Mouse (Mus musculus): ENCODE data around the gene Edem3.
"Not testable (repeated sequence)": the region's sequence is repeated elsewhere in the genome, so short reads cannot be mapped to it uniquely, and the experiment has no call there.

Edem3 gene

DNA sequence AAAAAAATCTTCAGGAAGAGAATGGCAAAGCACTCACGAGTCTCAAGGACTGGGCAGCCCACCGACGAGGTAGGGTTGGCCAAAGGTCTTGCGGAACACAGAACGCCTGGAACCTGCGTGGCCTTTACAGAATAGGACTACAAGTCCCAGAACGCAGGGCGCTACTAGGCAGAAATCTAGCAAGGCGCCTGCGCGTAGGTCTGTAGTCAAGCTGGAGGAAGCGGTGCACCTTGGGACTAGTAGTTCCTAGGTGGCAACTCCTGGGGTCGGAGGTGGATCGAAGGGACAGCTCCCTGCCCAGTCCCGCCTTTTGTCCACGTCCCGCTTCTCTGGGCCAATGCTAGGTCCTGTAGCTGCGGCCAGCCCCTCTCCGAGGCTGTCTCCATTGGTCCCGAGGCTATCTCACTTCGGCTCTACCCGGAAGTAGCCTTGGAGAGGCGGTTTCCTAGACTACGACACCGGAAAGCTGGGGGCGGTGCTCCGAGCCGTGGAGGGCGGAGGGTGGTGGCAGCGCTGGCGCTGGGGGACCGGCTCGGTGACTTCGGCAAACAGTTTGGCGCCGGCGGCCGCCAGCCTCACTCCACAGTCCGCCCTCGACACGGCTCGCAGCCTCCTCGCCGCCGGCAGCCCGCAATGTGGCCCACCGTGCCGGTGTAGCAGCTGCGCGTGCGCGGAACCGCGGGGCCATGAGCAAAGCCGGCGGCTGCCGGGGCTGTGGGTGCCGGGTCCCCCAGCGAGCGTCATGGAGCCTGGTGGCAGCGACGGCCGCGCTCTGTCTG is at the start of gene Edem3:
Gene Edem3, plus strand, starts transcription at position 491 of the 779 bp plus-strand sequence.
- DNase-seq, result peak; percentile 99 to 100

DNA sequence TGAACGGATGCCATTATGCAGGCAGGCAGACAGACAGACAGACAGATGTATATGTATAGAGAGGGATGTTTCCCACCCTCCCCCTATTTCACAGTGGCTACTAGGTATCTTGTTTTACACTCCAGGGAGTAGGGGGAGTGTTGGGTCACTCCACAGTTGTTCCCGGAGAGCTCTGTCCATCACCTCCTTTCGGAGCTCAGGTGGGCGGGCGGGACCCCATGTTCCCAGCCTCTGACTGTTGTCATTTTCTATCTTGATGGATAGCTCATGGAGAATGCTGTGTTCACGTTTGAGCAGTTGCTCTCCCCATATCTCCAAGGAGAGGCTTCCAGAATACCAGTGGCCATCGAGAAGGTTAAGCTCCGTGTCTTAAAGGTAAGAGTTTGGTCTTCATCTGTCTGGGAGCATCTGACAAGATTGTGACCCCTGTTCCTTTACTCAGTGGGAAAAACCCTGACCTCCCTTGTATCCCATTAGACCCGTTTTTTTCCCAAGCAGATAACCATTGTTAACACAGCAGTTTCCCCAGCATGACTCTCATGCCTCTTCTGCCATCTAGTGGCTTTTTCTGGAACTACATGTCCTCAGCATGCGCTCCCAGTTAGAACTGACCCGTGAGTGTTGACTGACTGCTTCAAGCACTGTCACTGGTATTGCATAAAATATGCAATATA is 49.3 kb upstream of the Edem3 start:
- peak; percentile 64 to 90 for DNase-seq

DNA sequence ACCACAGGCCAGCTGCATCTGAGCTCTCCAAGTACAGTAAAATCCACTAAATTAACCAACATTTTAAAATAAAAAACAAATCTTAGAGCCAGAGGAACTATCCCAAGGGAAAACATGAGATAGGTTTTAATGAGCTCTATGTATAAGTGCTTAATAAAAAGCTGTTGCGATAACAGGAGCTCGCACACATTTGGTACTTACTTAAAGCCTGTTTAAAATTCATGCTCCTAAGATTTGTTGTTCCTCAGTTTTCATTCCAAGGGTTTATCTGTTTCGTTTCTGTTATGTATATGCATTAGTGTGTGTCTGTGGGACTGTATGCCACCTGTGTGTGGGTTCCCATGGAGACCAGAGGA is 48.8 kb upstream of the Edem3 start:
- DNase-seq, result no peak

DNA sequence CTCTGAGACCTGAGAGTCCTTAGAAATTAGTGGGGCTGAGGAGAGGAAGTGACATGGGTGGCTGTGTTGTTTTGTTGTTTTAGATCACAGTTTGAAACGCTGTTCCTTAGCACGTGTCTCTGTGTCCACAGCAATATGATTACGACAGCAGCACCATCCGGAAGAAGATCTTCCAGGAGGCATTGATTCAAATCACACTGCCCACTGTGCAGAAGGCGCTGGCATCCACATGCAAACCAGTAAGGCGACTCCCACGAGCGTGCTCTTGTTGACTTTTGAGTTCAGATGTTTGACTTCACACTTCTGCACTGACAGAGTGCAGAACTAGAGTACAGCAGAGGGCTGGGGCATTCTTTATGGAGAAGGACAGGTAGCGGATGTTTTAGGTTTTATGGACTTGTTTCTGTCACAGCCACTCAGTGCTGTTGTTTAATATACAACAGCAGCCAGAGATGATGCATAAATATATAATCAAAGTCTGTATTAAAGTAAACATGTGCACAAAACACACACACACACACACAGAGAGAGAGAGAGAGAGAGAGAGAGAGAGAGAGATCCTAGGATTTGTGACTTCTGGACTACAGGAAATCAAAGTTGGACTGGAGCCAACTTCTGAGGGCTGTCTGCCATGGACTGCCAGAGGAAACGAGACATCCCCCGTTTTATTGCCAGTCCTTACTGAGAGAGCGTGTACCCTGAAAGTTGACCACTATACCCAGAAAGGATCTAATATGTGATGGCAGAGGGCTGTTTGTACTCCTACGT is 46.0 kb upstream of the Edem3 start:
- DNase-seq, result peak; percentile 63 to 73

DNA sequence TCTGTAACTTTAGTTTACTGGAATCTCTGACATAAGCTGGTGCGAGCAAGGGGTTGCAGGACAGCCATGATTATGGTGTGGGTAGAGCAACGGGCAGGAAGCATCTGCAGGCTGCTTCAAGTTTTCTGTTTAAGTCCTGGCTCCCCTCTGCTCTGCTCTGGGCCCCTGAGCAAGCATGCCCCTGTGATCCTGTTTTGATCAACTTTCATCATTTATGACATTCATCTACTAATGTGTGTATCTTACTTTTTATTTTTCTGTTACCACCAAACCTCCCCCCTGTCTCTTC is 45.5 kb upstream of the Edem3 start:
- DNase-seq, result no peak

DNA sequence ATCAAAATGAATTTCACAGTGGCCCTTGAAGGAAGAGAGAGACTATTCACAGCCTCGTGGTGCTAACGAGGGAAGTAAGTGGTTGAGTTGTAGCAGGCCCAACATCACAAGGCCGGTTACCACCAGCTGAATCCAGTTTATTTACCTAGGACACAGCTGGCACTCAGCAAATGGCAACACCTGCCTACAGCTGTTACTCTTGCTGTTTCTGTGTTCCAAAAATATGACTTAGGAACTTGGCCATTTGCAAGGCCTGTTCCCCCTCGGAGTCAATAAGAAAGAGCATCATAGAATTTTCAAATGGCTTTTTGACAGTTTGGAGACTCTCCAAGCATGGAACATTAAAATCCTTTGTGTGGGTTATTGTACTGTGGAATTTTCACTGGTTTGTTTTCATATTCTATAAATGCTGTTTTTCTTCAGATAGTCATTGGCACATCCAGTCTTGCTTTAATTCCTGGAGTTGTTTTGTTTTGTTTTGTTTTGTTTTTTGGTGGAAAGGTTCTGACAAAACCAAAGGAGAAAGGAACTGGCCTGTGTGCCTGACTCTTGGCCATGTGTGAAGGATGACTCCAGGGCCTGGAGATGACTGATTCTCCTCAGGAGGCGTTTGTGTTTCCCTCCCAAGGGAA is 44.6 kb upstream of the Edem3 start:
- peak; percentile 34 to 59 for DNase-seq

DNA sequence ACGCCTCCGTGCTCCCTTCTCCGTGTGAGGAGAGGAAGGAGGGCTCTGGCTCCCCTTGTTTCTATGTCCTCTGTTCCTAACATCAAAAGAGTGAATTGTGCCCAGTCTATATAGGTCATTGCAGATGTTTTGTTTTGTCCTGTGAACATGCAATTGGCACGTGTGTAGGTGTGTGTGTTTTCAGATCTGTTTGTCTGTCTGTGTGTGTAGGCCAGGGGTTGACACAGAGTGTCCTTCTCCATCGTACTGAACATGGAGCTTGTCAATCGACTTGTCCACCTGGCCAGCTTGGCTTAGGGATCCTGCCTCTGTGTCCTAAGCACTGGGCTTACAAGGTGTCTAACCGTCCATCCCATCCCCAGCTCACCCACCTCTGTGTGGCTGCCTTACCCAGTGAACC is 44.1 kb upstream of the Edem3 start:
- no peak for DNase-seq

DNA sequence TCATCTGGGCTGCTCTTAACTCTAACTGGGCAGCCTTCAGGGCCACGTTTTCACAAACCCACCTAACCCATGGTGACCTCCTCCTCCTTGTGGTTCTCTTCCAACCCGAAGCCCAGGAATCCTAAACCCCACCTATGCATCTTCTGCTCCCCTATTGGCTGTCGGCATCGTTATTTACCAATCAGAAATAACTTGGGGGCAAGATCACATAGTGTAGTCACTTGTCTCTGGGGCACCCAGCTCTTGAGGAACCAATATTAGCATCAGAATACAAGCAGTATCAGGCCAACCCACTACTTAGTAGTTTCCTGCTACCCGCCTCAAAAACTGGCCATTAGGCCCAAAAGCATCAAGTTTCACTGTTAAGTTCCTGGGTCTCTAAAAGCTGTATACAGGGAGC is 42.5 kb upstream of the Edem3 start:
- no peak for DNase-seq

DNA sequence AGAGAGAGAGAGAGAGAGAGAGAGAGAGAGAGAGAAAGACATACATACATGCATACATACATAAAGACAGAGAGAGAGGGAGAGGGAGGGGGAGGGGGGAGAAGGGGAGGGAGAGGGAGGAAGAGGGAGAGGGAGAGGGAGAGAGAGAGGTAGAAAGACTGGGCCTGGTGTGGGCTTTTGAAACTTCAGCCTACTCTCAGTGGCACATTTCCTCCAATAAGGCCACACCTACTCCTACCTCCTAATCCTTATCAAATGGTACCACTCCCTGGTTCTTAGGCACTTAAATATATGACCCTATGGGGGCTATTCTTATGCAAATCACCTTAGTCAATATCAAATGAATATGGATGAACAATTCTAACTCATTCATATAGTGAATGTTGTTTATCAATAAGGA is 41.5 kb upstream of the Edem3 start:
- DNase-seq, result no peak

DNA sequence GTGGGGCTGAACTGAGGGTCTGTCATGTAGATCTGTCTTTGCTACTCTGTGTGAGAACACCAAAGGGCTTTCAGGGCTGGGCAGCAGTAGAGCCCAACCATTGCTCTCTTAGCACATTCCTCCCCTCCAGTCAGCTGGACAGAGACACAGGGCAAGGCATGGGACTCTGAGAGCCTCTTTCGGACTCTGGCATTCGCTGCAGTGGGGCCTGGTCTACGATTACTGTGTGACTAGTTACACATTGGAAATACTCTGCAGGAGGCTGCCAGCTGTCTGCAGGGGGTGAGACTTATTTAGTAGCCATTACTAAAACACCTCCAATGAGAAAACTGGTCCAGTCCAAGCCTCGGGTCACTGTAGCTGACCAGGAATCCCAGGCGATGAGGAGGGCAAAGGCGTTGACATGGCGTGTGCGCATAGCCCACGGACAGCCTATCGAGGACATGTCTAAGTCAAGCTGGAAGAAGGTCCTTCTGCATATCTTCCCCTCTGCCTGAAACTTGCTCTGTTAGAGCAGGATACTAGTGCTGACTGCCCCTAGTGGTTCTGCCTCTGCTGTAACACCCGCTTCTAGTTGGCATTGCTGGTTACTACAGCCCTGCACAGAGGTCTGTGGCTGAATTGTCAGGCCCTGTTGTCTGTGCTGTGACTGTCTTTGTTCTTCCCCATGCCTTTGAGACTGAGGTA is 39.0 kb upstream of the Edem3 start:
- peak; percentile 76 to 93 for DNase-seq

DNA sequence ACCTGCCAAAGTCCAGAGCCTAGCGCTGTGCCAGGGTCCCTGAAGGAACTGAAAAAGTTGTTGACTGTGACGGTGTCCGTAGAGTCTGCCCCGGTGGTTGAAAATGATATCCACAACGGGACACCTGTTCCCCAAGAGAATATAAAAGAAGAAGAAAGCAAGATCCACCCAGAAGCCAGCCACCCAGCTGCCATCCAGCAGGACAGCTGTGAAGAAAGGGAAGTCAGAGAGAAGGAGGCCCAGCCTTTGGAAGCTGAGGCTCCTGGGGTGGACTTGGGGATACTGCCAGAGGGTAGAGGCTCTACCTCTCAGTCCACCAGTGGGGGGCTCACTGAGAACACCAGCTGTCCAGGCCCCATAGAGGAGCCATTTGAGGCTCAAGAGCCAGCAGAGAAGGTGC is 37.5 kb upstream of the Edem3 start:
- no peak for DNase-seq

DNA sequence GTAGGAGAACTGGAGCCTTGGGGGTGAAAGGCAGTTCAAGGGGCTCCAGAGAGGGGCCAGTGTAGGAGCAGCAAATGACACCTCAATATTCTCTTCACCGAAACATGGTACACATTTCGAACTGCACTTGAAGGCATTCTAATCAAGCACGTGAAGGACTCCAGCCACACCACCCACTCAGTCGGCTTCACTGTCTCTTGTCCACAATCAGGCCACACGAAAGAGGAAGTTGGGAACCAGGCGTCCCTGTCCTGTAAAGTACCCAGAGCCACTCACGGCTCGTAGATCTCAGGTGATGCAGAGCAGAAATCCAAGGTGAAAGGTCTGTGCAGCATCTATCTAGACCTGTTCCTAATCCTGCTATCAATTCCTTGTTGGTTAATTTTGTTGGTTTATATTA is 36.6 kb upstream of the Edem3 start:
- no peak for DNase-seq

DNA sequence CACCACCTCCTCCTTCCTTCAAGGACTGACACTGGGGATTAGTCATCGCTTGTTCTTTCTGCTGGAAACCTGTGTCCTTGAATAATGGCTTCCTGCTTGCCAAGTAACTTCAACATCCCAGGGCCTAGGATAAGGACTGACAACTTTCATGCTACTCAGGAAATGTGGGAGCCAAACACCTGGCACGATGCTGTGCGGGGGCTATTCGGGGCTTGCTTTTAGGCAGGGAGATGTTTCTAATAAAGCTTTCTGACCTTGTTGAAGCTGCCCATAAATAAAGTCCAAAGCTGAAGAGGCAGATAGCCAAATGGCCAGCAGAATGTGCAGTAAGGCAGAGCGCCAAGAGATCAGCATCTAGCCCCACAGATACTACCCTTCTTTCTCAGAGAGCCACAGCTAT is 35.3 kb upstream of the Edem3 start:
- DNase-seq, result peak; percentile 47 to 52

DNA sequence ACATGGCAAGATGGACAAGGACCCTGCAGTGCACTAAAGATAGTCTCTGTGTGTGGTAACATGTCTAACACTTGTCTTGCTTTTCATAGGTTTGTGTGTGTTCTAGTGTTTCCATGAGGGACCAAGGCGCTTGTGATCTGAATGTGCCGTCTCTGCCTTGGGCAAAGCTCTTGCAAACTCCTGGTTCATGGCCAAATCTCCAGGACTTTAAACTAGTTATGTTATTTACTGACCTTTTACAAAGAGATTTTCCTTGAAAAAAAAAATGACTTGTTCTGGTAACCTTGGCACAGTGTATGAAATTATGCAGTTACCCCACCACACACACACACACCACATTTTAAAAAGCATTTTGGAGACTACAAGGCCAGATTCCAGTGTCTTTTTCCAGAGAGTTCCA is 34.6 kb upstream of the Edem3 start:
- peak in 1 of 2 experiments; percentile 37 for DNase-seq

DNA sequence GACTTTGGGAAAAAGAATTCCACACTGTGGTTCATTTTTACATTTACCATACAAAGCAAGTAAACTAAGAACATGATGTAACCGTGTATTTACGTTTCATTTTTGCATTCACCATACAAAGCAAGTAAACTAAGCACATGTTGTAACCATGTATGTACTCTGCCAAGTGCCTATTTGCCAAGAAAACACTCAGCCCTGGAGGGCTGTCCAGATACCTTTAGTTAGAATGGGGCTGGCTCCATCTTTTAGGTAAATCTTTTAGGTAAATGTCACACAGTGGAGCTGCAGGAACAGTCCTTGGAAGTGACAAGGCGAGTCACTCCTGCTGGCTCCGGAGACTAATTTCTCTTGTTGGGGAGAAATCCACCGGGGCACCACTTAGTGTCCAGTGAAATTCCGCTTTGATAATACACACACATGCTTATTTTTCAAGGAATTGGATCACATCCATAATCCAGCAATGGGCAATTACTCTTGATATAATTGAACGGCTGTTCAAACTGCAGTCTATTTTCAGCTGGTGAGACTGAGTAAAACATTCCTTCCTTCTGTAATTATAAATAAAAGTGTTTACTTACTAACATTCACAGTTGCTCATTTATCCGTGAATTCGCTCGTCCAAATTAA is 33.7 kb upstream of the Edem3 start:
- DNase-seq, result no peak

DNA sequence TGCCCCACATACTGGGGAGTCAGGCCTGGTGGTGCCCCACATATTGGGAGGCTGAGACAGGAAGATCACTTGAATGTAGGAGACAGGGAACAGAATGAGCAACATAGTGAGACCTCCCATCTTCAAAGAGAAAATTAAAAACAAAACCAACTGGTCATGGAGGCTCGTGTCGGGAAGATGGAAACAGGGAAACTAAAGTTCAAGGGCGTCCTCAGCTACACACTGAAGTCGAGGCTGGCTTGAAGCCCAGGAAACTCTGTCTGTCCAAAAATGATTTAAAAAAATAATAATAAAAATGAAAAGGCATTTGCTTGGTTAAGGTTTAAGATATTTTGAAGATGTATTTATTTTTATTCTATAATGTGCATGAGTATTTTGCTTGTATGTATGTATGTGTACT is 31.4 kb upstream of the Edem3 start:
- DNase-seq, result no peak

DNA sequence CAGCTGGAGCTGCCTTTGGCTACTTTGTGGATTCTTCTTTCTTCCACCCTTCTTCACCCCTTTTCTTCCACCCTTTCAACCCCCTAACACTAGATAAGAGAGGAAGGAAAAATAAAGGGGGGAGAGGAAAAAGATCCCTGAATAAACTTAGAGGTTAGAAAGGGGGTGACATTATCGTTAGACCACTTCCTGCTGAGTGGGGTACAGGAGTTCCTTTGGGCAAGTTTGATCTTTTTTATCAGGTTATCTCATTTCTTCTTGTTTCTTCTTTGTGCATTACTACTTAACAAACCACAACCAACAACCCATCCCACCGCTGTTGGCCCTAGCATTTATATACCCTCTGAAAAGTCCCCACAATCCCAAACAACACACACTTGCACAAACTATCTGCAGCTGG is 29.6 kb upstream of the Edem3 start:
- DNase-seq, result no peak

DNA sequence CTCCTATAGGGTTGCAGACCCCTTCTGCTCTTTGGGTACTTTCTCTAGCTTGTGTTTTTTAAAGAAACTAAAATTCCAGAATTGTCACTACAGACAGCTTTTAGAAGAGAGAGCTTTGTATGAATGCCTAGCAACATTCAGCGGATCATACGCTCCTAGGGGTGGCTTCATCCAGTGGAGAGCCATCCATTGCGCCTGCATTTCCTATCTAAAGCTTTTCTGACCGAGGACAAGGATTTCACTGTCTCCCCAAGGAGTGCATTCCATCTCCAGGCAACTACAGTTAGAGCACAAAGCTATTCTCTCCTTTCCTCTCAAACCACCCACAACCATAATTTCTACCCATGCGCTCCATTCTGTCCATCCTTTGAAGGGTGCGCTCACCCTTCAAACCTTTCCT is 28.8 kb upstream of the Edem3 start:
- DNase-seq, result no peak

DNA sequence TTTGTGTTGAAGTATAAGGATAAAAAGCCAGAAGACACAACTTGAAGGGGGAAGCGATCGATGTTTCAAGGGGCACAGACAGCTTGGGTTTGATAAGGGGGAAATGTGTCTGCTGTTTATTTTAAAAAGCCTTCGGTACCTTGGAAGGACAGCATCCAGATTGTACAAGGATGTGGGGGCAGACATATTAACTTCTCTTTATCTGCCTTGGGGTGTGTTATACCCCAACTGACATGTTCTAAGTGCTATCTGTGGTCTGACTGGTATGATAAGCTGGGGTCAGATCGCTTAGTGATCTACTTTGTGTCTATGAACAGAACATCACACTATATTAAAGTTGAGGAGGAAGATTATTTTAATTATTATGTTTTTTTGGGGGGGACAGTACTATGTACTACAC is 27.0 kb upstream of the Edem3 start:
- DNase-seq, result no peak

DNA sequence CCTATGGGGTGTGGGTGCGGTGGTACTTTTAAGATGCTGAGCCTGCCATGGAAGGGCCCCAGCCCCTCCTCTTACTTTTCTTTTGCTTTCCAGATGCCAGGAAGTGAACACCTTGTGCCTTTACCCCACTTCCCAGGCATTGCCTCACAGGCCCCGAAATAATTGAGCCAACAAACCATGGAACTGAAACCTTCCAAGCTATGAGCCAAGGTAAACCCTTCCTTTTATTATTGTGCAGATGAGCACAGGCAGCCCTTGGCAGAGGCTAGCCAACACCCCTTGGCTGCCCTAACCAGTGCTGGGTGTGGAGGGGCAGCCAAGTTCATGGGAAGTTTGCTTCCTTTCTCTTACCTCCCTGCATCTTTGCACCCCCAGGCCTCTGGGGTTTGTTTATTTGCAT is 18.0 kb upstream of the Edem3 start:
- DNase-seq, result no peak

DNA sequence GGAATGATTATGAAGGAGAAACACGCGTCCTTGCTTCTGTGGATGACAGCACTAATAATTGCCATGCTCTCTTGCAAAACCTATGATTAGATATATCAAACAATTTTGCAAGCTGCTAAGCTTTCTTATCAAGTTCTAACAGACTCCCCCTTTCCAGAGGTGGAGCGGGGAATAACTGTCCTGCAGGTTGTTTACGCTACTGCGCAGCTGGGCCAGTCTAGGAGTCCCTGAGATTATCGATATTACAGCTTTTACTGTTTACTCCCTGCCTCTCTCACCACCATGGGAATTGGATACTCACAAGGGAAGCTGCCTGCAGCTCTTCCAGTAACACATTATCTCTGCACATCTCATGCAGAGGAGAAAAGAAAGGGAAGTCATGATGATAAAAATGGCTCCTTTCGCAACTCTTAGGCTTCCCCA is 14.0 kb upstream of the Edem3 start:
- no peak for DNase-seq

DNA sequence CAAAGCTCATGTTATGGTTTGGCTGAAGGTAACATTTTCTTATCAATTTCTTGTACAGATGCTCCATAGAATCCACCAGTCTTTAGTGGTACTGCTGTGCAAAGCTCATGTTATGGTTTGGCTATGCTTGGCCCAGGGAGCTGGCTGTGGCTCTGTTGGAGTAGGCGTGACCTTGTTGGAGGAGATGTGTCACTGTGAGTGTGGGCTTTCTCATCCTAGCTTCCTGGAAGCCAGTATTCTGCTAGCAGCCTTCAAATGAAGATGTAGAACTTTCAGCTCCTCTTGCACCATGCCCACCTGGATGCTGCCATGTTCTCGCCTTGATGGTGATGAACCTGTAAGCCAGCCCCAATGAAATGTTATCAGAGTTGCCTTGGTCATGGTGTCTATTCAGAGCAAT is 5.3 kb upstream of the Edem3 start:
- DNase-seq, result not testable (repeated sequence)

DNA sequence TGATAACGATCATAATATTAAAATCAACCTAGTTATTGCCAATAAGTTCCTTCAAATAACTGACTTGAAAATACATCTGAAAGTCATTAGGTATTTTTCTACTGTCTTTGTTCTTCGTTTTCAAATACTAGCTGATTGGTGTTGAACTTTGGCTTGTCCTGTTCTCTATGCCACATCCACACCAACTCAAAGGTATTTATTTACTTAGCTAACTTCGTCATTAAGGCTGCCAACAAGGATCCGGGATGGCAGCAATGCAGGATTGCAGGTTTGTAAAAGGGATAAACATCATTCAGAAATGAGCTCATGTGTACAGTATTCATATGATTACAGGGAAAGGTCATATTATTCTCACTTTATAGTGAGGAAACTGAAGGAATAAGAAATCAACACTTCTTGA is 2.2 kb upstream of the Edem3 start:
- peak in 1 of 2 experiments; percentile 13 for DNase-seq

Measured in kidney, postnatal 25 days (tissue).